Mouse (Mus musculus): ENCODE data around the gene Olfr459.

Gene Olfr459

DNA sequence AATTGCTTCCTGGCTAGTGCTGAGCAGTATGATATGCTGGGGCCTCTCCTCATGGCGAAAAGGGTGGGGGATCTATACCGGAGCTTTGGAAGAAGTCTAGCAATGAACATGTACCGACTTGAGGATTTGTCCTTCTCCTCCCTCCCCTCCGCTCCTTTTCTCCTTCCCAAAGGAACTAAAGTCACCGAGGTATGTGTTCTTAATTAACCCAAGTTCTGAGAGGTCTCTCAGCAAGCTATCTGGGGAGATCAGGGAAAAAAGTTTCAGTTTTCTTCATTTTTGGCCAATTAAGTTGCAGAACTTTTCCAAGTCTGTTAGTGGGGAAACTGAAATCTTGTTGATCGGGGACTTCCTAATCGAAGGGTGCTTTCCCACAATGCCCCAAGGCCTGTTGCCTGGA, at the start of gene Olfr459:
Gene Olfr459 (minus strand): TSS at position 101 of the 400 bp plus-strand sequence.
- DNase-seq (ENCODE audit: low spot score) = no peak

- DNase-seq (ENCODE audit: low spot score) = no peak
Measured at GRCm38 (mm10) chr6:41824086-41824485, 49.1 kb upstream of the Olfr459 start.

DNA sequence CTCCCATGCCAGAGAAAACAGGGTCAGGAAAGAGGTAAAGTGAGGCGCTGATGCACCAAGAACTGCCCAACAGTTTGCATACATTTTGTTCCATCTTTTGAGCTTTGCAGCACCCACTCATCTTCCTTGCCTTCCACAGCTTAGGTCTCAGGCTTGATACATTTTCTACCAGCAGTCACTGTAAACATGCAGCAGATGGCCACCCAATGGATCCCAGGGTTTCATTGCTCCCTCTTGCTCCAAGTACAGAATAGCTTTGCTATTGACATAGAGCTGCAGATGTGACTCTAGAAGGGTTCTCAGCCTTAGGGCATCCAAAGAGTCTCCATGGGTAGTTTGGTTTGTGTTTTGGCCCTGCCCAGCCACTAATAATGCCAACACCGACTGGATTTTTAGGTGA, 11.7 kb upstream of the Olfr459 start:
- DNase-seq (ENCODE audit: low spot score) = peak; percentile 28

GRCm38 (mm10) chr6:41775721-41776120, 744 bp upstream of the Olfr459 start:
- peak; percentile 60 for DNase-seq (ENCODE audit: low spot score)

GRCm38 (mm10) chr6:41769872-41770271, 5.1 kb downstream of the Olfr459 start:
- DNase-seq (ENCODE audit: low spot score) = no peak

DNA sequence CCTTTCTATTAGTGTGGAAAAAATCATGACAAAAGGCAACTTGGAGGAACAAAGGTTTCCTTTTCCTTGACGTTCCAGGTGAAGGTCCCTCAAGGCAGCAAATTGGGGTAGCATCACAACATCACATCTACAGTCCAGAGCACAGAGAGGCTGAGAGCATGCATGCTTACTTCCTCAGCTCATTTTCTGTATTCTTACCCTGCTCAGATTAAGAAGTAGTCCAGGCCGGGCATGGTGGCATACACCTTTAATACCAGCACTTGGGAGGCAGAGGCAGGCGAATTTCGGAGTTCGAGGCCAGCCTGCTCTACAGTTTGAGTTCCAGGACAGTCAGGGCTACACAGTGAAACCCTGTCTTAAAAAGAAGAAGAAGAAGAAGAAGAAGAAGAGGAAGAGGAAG, 10.7 kb downstream of the Olfr459 start:
- no peak for DNase-seq (ENCODE audit: low spot score)

DNA sequence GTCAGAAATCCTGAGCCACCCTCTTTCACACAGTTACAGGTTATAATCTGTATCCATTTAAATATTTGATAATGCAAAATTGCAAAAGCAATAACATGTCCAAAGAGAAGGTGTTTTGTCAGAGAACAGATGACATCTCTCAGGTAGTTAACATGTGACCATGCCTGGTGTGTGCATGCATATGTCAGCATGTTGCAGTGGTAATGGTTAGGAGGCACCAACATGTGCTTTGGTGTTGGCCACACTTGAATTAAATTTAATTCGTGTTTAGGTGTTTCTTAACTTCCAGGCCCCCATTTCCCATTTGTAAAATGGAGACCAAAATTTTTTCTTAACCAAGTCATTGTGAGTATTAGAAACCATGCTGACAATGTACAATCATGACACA, 12.6 kb downstream of the Olfr459 start:
- no peak for DNase-seq (ENCODE audit: low spot score)

- DNase-seq (ENCODE audit: low spot score) = peak; percentile 78
Measured at GRCm38 (mm10) chr6:41761702-41762369, 13.1 kb downstream of the Olfr459 start.

DNA sequence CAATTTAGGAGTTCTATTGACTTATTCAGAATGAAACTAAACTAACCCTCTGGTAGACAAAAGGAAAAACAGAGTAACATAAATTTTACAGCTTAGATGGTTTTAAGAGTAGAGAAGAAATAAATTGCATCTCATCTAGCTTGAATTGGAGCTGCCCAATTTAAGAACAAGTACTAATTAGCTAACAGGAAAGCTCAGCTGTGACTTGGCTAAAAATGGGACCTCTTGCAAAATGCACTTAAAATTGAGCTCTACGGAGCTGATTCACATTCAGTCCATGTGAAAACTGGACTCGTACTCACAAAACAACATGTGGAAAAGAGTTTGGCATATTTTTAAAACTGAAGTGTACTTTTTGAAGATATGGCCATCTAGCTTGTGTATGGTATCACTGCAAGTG, 15.4 kb downstream of the Olfr459 start:
- no peak for DNase-seq (ENCODE audit: low spot score)

DNA sequence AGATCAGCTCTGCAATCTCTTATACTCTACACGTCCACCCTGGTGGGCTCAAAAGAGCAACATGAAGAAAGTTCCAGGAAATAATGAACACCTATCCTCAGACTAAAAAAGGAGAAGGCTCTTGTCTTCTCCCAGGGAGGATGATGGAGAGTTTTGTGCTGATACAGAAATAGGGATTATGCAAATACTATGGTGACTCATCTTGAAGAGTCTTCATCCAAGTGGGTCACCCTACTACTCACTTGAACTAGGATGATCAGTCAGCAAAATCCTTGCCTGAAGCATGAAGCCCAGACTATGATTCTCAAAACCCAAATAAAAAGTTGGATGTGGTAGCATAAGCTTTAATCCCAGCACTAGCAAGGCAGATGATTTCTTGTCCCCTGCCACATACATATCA, 16.6 kb downstream of the Olfr459 start:
- DNase-seq (ENCODE audit: low spot score) = no peak

DNA sequence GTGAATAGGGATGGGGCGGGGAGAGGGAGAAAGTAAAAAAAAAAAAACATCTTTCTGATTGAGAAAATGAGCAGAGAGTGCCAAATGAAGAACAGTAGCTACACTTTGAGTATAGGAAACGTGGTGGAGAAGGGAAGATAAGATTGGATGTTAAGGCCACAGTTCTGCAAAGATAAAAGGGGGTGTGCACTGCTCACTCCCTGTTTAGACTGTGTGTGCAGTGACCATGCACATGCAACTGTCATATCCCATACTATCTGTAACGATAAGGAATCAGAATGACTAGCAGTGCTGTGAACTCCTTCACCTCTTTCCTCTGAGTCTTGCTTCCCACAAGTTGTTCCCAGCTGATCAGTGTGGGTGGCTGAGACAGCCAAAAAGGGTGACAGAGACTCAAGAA, 17.8 kb downstream of the Olfr459 start:
- DNase-seq (ENCODE audit: low spot score) = no peak

GRCm38 (mm10) chr6:41754626-41755025, 20.4 kb downstream of the Olfr459 start:
- no peak for DNase-seq (ENCODE audit: low spot score)

DNA sequence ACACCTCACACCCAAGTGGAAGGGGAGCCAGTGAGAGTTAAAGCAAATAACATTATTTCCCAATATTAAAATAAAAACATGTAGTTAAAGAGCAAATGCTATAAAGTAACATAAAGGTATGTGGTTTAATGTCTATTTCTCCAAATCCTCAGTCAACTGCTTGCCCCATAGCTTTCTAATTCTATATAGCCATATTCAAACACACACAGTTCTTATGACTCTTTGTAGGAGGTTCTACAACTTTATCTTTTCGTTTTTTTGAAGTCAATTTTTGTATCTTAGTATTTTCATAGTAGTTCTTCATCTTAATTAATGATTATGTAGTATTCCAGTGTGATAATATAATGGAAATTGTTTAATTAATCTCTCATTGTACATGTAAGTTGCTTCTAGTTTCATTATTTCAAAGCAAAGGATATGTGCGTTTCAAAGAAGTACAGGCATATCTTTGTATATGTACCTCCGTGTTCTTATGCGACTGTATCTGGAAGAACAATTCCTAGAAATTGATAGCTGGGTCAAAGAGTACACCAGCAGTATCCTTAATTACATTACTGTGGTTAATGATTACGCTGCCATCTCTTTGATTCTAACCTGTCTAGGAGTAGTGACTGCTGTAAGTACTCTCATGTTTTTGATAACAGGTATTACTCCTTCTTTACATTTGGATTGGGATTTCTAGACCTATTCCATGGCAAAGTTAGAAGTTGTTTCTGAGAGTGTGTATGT, 30.1 kb downstream of the Olfr459 start:
- DNase-seq (ENCODE audit: low spot score) = no peak

DNA sequence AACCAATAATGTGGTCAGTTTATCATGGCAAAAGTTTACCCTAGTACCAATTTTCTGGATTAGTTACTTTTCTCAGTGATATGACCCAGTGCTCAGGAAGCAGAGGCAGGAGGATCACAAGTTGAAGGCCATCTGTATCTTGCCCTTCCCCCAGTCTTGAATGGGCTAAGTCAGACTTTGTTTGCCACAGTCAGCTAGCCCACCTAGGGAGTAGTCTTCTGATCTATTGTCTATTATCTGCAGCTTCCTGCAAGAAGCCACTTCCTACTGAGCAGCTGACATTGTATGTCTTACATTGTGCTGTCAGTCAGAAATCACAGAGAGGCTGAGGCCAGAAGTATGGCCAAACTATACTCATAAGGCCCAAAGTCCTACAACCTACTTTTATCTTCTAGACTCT, 33.9 kb downstream of the Olfr459 start:
- DNase-seq (ENCODE audit: low spot score) = no peak

DNA sequence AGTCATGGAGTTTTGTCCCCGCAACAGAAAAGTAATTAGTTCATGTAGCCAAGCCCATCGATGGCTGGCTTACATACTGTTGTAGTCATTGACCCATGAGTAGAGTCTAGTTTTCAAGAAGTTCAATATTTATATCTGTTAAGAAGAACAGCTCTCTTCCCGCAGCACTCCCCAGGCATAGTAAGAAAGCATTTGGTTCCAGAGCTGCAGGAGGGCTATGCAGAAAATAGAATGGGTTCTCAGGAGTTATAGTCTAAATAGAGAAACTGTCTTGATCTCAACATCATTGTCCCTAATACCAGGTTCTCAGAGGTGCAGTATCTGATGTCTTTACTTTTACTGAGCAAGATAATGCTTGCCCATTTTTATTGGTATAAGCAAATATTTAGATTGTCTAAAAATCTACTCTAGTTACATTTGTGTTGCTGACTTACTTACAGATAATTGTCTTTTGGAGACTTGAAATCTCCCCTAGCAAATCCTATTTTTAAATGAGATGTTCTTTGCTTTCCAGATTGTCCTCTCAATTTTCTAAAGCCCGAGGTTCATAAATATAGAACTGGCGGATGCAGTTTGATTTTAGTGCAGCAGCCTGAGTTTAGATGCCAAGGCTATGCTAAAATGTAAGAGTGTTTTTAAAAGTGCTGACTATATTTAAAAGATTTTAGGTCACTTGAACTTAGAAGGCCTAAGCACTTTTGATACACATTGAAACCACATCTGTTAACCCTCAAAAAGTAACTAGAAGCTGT, 40.1 kb downstream of the Olfr459 start:
- no peak for DNase-seq (ENCODE audit: low spot score)

DNA sequence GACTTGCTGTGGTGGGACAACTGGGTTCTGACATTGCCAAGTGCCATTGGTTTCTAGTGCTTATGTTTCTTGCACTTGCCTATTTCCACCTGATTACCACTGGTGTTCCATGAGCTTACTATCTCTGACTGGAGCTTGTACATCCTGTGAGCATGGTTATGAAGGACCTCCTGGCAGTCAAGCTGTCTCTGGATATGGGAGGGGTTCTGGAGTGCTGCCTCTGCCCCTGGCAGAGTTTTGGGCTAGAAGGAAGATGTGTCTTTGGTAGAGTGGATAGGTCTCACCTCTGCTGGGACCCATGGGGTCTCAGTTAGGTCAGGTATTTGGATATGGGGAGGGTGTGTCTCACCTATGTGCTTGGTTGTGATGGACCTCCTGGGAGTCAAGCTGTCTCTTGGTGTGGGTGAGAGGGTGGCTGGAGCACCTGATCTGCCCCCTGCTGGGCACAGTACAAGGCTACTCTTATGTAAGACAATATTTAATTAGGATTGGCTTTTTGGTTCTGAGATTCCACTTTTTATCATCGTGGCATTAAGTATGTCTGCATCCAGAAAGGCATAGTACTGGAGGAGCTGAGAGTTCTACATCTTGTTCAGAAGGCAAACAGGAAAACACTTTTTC, 46.9 kb downstream of the Olfr459 start:
- DNase-seq (ENCODE audit: low spot score) = no peak

GRCm38 (mm10) chr6:41721430-41721829, 53.5 kb downstream of the Olfr459 start:
- DNase-seq (ENCODE audit: low spot score) = no peak
